Mouse (Mus musculus) left cerebral cortex, adult 8-10 months (tissue): Measurements from ENCODE around the gene Vps37c. TPM values are rescaled to one million over a fixed set of nuclear protein-coding genes. Genes with fewer than 3 reads are reported as not detected.

Experiments used
- DNase-seq, 2 experiments: peaks; one replicate each; pipeline ENCODE4 v3.0.0; 2022; ENCODE audit warnings: low spot score in 2 of 2
- total RNA-seq, 4 experiments: library from RNA; stranded (reverse); gene quantifications; 2 replicates each; pipeline ENCODE4 v1.2.4; 2022

Gene Vps37c
- total RNA-seq, 4 experiments from 2014 or later, result 17.8 to 23.9 (median 20.9) TPM

DNA sequence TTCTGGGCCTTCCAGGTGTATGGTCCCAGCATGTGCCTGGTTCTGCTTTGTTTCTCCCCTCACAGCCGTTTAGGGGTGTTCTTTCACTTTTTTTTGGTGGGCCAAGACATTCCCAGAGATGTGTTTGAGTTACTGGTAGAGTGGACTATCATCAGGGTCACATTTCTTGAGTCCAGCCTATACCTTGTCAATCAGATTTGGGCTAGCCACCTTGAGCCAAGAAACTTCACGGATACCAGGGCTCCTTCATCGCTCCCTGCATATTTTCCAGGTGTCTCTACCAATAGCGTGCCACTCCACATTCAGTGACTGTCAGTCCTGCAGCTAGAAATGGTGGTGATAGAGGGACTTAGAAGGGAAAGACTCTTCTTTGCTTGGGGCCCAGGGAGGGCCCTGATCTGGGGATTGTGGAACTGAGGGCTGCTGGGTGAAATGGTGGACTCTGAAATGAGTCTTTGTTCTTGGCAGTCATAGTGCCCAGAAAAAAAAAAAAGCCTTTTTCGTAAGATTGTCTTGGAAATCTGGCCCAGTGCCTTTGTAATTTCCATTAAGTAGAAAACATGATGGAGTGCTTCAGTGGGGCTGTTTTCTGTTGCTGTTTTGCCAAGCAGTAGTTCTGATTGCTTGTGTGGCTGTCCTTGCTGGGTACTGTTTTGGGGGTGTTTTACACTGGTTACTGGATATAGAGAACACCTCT lies 1.1 kb downstream of the Vps37c start:
- DNase-seq, result no peak

DNA sequence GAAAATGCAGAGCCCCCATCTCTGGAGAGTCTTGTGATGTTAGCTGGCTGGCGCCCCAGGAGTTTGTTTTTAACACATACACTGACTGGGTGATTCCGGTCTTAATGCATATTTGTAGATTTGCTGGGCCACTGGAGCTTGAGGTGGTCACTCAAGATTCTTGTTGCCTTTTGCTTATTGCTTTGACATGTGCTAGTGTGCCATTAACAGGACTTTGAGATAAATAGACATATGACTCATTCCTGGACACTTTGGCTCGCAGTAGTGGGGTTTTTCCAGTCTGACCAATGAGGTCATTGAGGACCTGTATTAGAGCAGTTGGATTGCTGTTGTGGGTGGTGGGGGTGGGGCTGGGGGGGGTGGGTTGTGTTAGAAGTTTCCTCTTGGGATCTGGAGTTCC lies 1.8 kb downstream of the Vps37c start:
- DNase-seq, result no peak

GRCm38 (mm10) chr19:10691121-10691520 lies 2.6 kb downstream of the Vps37c start:
- no peak for DNase-seq

DNA sequence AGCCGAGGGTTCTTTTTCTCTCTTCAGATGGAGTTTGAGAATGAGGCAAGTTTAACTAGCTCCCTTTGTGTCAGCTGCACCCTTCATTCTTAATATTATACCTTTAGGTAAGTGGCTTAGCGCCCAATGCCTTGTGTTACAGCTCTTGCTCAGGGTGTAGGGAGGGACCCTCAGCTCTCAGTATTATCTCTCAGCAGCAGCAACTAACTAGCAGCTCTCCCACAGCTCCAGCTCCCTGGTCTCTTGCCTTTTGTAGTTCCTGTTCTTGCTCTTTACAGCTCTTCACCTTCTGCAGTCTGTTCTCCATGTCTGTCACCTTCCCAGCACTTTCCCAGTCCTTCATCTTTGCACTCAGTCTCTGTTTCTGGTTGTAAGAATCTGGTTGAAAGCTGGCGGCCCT lies 3.1 kb downstream of the Vps37c start:
- no peak for DNase-seq

- DNase-seq, result no peak
Observed at GRCm38 (mm10) chr19:10692361-10692760, 3.8 kb downstream of the Vps37c start.

GRCm38 (mm10) chr19:10693926-10694682 lies 5.6 kb downstream of the Vps37c start:
- DNase-seq, result no peak

- no peak for DNase-seq
Observed at GRCm38 (mm10) chr19:10695801-10696200, 7.3 kb downstream of the Vps37c start.

GRCm38 (mm10) chr19:10698131-10698991 lies 9.8 kb downstream of the Vps37c start:
- no peak for DNase-seq

GRCm38 (mm10) chr19:10699851-10700250 lies 11.3 kb downstream of the Vps37c start:
- DNase-seq, result no peak

DNA sequence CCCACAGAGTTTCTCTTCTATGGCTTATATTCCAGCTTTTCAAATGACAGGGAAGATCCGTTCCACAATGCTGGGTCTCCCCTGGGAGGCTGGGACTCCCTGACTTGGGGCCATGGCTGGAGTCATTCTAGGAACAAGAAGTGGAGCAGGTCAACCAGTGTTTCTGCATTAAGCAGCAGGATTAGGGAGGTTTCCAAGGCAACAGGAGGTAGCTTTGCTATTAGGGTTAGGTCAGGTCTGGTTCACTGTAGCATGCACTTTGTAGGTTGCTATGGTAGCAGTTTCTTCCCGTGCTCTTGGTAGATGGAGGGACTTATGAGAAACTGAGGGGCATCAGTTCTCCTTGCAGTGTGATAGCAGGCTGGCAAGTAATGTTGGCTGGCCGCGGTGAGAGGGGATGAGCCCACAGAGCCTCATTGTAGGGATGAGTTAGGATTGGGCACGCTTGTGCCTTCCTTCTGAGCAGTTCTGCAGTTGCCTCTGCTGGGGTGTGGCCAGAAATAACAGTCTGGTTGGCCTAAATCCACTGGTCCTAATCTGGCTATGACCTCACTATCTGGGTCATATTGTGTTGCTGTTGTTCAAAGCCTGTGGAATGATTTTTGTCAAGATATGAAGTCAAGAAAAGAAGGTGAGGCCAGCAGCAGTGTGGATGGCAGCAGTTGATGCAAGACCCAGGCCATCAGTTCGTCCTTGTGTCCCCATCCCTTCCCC lies 12.6 kb downstream of the Vps37c start:
- no peak for DNase-seq

DNA sequence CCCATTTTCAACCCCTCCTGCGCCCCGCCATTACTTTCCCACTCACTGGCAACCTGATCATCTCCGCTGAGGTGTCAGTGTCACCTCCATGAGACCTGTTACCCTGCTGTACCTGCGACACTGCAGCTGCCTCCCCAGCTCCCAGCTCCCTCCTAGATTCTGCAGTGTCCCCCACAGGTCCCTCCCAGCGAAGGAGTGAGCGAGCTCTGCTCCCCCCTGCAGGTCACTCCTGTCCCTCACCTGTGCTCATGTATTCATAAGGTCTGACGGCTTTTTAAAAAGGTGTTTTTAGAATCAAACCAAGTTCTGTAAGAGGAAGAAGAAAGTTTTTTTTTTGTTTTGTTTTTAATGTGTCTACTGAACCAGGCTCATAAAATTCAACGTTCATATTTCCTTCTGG lies 13.6 kb downstream of the Vps37c start:
- DNase-seq, result no peak

- no peak for DNase-seq
Observed at GRCm38 (mm10) chr19:10703470-10703869, 14.9 kb downstream of the Vps37c start.

- no peak for DNase-seq
Observed at GRCm38 (mm10) chr19:10707087-10707875, 18.7 kb downstream of the Vps37c start.

- no peak for DNase-seq
Observed at GRCm38 (mm10) chr19:10707881-10708280, 19.3 kb downstream of the Vps37c start.

- DNase-seq, result no peak
Observed at GRCm38 (mm10) chr19:10708900-10709299, 20.4 kb downstream of the Vps37c start.

DNA sequence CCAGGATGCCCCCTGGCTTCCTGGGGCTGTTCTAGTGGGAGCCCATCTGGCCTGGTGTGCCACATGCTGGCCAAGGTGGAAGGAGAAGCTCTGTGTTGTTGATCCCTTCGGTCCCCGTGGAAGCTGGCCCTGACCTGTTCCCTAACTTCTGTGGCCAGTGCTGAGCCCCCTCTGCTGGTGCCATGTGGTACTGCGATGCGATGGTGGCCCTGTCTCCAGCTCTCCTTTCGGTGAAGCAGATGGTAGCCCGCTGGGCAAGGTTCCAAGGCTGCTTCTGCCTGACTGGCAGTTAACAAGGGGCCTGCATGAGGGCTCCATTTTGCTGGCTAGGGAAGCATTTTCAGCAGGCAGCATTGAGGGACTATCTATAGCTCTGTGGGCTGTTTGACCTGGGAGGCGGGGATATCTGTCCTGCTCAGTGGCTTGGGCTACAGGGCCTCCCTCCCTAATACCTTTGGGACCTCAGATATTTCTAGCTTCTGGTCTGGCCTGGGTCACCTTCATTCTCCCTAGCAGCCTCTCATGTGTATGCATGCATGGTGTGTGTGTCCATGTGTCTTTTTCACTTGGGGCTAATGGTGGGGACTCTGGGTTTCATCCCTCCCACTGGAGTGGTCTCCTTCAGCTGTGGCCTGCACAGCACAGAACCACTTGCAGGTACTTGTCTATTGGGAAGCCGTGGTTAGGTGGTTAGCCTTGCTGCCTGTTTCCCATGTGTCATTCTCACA lies 21.0 kb downstream of the Vps37c start:
- DNase-seq, result peak; percentile 97 to 98

GRCm38 (mm10) chr19:10710088-10710511 lies 21.6 kb downstream of the Vps37c start:
- peak; percentile 54 to 64 for DNase-seq

- no peak for DNase-seq
Observed at GRCm38 (mm10) chr19:10710751-10711150, 22.2 kb downstream of the Vps37c start.

DNA sequence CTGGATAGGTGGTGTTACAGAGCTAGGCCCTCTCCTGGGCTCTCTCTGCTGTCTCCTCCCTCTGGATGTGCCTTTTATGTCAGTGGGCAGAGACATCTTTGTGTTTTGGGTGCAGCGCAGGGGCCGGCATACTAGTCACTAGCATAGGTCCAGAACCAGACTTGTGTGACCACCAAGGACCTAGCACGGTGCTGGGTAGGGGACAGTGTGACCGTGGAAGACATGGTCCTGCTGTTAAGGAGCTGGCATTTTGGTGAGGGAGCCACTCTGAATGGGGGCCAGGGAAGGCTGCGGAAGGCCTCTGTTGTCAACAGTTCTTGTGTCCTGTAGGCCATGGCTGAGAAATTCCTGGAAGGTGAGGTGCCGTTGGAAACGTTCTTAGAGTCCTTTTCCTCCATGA lies 23.7 kb downstream of the Vps37c start:
- no peak for DNase-seq

DNA sequence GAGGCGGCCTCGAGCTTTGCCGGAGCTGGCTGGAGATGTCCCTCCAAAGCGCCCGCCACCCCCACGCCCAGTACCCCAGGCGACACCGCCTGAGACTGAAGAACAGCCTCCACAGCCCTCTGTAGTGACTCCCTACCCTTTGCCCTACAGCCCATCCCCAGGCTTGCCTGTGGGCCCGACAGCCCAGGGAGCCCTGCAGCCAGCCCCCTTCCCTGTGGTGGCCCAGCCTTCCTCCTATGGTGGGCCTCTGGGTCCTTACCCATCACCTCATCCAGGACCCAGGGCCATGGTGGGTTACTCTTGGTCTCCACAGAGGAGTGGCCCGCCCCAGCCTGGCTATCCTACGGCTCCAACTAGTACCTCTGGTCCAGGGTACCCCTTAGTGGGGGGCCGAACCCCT lies 24.1 kb downstream of the Vps37c start:
- no peak for DNase-seq
